Mouse (Mus musculus) retina, embryonic 14.5 days (tissue): ENCODE measurements around the gene Slc29a4.

Source experiments
- DNase-seq: peaks from one replicate; pipeline ENCODE4 v3.0.0-alpha.2; 2015; ENCODE audit warnings: low spot score

The Slc29a4 gene

GRCm38 (mm10) chr5:142747026-142747629 is 54.8 kb downstream of the Slc29a4 start:
- no peak for DNase-seq

GRCm38 (mm10) chr5:142750173-142750572 is 57.9 kb downstream of the Slc29a4 start:
- DNase-seq, result no peak

GRCm38 (mm10) chr5:142752241-142752640 is 59.9 kb downstream of the Slc29a4 start:
- no peak for DNase-seq

- DNase-seq, result no peak
These were observed 67.5 kb downstream of the Slc29a4 start for GRCm38 (mm10) chr5:142759786-142760185.

GRCm38 (mm10) chr5:142761326-142761983 is 69.1 kb downstream of the Slc29a4 start:
- no peak for DNase-seq

GRCm38 (mm10) chr5:142762082-142762807 is 69.9 kb downstream of the Slc29a4 start:
- no peak for DNase-seq

- no peak for DNase-seq
These were observed 72.0 kb downstream of the Slc29a4 start for GRCm38 (mm10) chr5:142764306-142764705.

- DNase-seq, result no peak
These were observed 72.6 kb downstream of the Slc29a4 start for GRCm38 (mm10) chr5:142764889-142765288.

GRCm38 (mm10) chr5:142766708-142767107 is 74.4 kb downstream of the Slc29a4 start:
- no peak for DNase-seq

- peak; percentile 90 for DNase-seq
These were observed 75.6 kb downstream of the Slc29a4 start for GRCm38 (mm10) chr5:142767937-142768336.

- peak; percentile 13 for DNase-seq
These were observed 76.3 kb downstream of the Slc29a4 start for GRCm38 (mm10) chr5:142768352-142769267.

GRCm38 (mm10) chr5:142769641-142770040 is 77.3 kb downstream of the Slc29a4 start:
- DNase-seq, result no peak

- DNase-seq, result no peak
These were observed 78.7 kb downstream of the Slc29a4 start for GRCm38 (mm10) chr5:142771034-142771433.

GRCm38 (mm10) chr5:142771964-142772363 is 79.7 kb downstream of the Slc29a4 start:
- no peak for DNase-seq
